Mouse (Mus musculus) forebrain, postnatal 0 days (tissue): Measurements from ENCODE around the gene Tmc3. TPM values are rescaled to one million over a fixed set of nuclear protein-coding genes. Genes with fewer than 3 reads are reported as not detected.

ENCODE experiments used
- ATAC-seq: fragments of 200-750 bp; cut with Nextera tagmentation; 2 replicates; pipeline ENCODE4 v1.8.0; 2017; ENCODE audit warnings: mild to moderate bottlenecking, moderate library complexity
- DNase-seq: peaks from one replicate; pipeline ENCODE4 v3.0.0-alpha.2; 2015
- H3K27ac ChIP-seq: fragments of 300-500 bp; sonication (generic); 2 replicates; pipeline ENCODE4 v1.5.1; 2014; ENCODE audit warnings: low read depth, mild to moderate bottlenecking, antibody characterized with exemption, low read length, moderate library complexity, mixed read lengths
- H3K27me3 ChIP-seq: fragments of 300-500 bp; sonication (generic); 2 replicates; pipeline ENCODE4 v1.6.1; 2014; ENCODE audit warnings: mild to moderate bottlenecking, low read length, mixed read lengths; ENCODE audit not compliant: insufficient read depth
- H3K36me3 ChIP-seq: fragments of 300-500 bp; sonication (generic); 2 replicates; pipeline ENCODE4 v1.6.1; 2014; ENCODE audit warnings: mild to moderate bottlenecking, moderate library complexity; ENCODE audit not compliant: insufficient read depth
- H3K4me1 ChIP-seq: fragments of 300-500 bp; sonication (generic); 2 replicates; pipeline ENCODE4 v1.6.1; 2014; ENCODE audit warnings: antibody characterized with exemption; ENCODE audit not compliant: insufficient read depth
- H3K4me2 ChIP-seq: fragments of 300-500 bp; sonication (generic); 2 replicates; pipeline ENCODE4 v1.6.1; 2014; ENCODE audit warnings: low read depth, mild to moderate bottlenecking, moderate library complexity
- H3K4me3 ChIP-seq: fragments of 300-500 bp; sonication (generic); 2 replicates; pipeline ENCODE4 v1.5.1; 2014; ENCODE audit warnings: low read depth, low read length, mixed read lengths
- H3K9ac ChIP-seq: fragments of 300-500 bp; sonication (generic); 2 replicates; pipeline ENCODE4 v1.6.1; 2014; ENCODE audit warnings: mild to moderate bottlenecking
- H3K9me3 ChIP-seq: fragments of 300-500 bp; sonication (generic); 2 replicates; pipeline ENCODE4 v1.6.1; 2016; ENCODE audit warnings: low read length
- CTCF ChIP-seq: sonication (generic); IDR thresholded peaks from 2 replicates; pipeline ENCODE4 v1.5.1; 2016; ENCODE audit warnings: antibody characterized with exemption, control low read depth, low read depth
- WGBS: fragments of 180-500 bp; shearing (Covaris S2); extraction: QIAGEN DNeasy Blood & Tissue Kit; methylation state at CpG from one replicate; pipeline ENCODE4 v1.1.7; 2014; 5-methylcytosine and 5-hydroxymethylcytosine counted together
- polyA plus RNA-seq: library from polyadenylated mRNA; unstranded; fragments of >200 nt; fragmentation: Nextera tagmentation; extraction: Ambion mirVana; gene quantifications from 2 replicates; pipeline ENCODE4 v1.2.1, GENCODE M21; 2015
- total RNA-seq: library from RNA; depleted of rRNA; stranded (reverse); fragments of >200 nt; gene quantifications from 2 replicates; pipeline ENCODE4 v1.2.3, GENCODE M21; 2014; rRNA removed

The Tmc3 gene
- total and polyA plus RNA-seq, 2 experiments from 2014 or later, result 0.08 to 0.24 TPM

GRCm38 (mm10) chr7:83667936-83668645 is 83.4 kb downstream of the Tmc3 start:
- no peaks in the 10 kb centered on the region for H3K36me3 ChIP-seq
- no peaks in the 10 kb centered on the region for H3K4me1 ChIP-seq
- no peak overlapping the region for H3K4me3 ChIP-seq
- H3K27ac ChIP-seq, result no peak overlapping the region
- H3K4me2 ChIP-seq, result no peak overlapping the region
- no peaks in the 10 kb centered on the region for H3K9me3 ChIP-seq
- ATAC-seq (no peak; the same call in 1 of the 2 replicates), DNase-seq (no peak)
- H3K27me3 ChIP-seq, result no peaks in the 10 kb centered on the region
- no peak for TF ChIP-seq CTCF
- no peak overlapping the region for H3K9ac ChIP-seq
- WGBS, result 85% methylated on average over 5 of the region's 5 CpGs

GRCm38 (mm10) chr7:83668724-83669123 is 84.0 kb downstream of the Tmc3 start:
- ATAC-seq (peak; percentile 91), DNase-seq (peak; percentile 75)
- no peaks in the 10 kb centered on the region for H3K27me3 ChIP-seq
- no peak overlapping the region for H3K27ac ChIP-seq
- H3K9ac ChIP-seq, result no peak overlapping the region
- no peaks in the 10 kb centered on the region for H3K36me3 ChIP-seq
- TF ChIP-seq CTCF, result peak; percentile 90
- no peaks in the 10 kb centered on the region for H3K4me1 ChIP-seq
- H3K9me3 ChIP-seq, result no peaks in the 10 kb centered on the region
- WGBS, result 6% methylated on average over 1 of the region's 1 CpGs
- H3K4me2 ChIP-seq, result no peak overlapping the region
- no peak overlapping the region for H3K4me3 ChIP-seq

- Histone ChIP-seq H3K27ac (no peak overlapping the region), H3K9ac (no peak overlapping the region), H3K9me3 (no peaks in the 10 kb centered on the region), H3K27me3 (no peaks in the 10 kb centered on the region), H3K4me3 (no peak overlapping the region), H3K36me3 (no peaks in the 10 kb centered on the region), H3K4me2 (no peak overlapping the region), H3K4me1 (no peaks in the 10 kb centered on the region)
- ATAC-seq (no peak), DNase-seq (no peak)
- TF ChIP-seq CTCF, result no peak
- 92% methylated on average over 6 of the region's 6 CpGs for WGBS
Observed at GRCm38 (mm10) chr7:83671573-83671972, 86.8 kb downstream of the Tmc3 start.

Other genes starting within 250 kb of the Tmc3 start
- 6.5 and 9.6 TPM in 2 replicates for gene Stard5, start 47.0 kb downstream of the Tmc3 start, total RNA-seq
- 4.8 and 5.5 TPM in 2 replicates for gene Stard5, start 47.0 kb downstream of the Tmc3 start, polyA plus RNA-seq
- gene Il16, start 160.8 kb downstream of the Tmc3 start, total RNA-seq, result 2.8 and 3.1 TPM in 2 replicates
- gene Il16, start 160.8 kb downstream of the Tmc3 start, polyA plus RNA-seq, result 1.2 TPM in 2 replicates
- 2.3 and 2.7 TPM in 2 replicates for gene Cfap161, start 210.0 kb downstream of the Tmc3 start, total RNA-seq
- 2.9 and 3.9 TPM in 2 replicates for gene Cfap161, start 210.0 kb downstream of the Tmc3 start, polyA plus RNA-seq